Mouse (Mus musculus): ENCODE measurements around the gene Qrich2.
"Not testable (repeated sequence)": the region's sequence is repeated elsewhere in the genome, so short reads cannot be mapped to it uniquely, and the experiment has no call there.

Gene Qrich2

GRCm38 (mm10) chr11:116416196-116416943 is 49.7 kb downstream of the Qrich2 start:
- peak; percentile 53 for DNase-seq (ENCODE audit: extremely low read depth, insufficient read length, low spot score)

DNA sequence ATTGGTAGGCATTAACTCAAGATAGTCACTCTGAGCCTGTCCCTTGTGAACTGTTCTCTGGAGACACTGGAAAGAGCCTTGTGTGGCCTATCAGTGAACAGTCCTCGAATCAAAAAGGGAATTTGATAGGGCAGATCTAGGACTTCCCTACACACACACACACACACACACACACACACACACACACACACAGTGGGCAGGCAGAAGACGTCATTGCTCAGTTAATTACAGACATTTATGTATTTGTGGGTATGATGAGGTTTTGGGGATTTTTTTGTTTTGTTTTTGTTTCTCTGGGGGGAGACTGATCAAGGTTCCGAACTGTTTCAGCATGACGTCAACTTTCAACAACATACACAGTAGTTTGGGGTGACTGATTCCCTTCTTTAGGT is 52.4 kb downstream of the Qrich2 start:
- no peak for DNase-seq (ENCODE audit: extremely low read depth, insufficient read length, low spot score)

- DNase-seq (ENCODE audit: extremely low read depth, insufficient read length, low spot score), result peak; percentile 89
Observed at GRCm38 (mm10) chr11:116412904-116413630, 53.0 kb downstream of the Qrich2 start, which contains the start of gene Rnf157. Gene Rnf157 (minus strand): TSS chr11:116413032.

DNA sequence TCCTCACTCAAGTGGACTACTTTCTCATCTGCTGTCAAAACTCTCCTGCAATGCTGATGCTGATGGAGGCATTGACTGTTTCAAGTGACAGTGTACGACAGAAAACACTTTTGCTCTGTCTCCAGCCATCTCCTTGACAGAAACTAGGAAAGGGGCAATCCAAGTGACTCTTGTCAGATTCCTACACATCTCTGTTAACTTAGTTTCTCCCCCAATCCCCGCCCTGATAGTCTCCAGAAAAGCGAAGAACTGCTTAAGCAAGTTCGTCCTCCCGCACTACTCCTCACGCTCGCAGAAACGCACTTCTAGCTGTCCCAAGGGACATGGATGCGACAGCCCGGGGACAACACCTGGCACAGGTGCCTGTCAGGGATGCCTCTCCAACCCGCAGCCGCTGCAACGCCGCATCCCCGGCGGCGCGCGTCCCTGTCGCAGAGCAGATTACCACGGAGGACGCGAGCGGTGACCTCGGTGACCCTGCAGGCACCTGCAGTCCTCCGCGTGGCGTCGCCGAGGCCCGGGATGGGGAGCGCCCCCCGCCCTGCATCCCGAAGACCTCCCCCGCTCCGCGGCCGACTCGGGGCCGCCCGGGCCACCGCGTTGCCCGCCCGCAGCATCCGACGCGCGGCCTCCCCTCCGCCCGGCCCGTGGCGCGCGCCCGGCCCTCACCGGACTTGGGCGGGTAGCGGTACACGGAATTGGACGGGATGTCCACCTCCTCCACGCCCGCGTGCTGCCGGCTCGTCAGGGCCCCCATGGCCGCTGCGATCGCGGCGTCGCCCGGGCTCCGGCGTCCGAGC is 53.8 kb downstream of the Qrich2 start:
- DNase-seq (ENCODE audit: extremely low read depth, insufficient read length, low spot score), result peak; percentile 67

- peak; percentile 22 for DNase-seq (ENCODE audit: extremely low read depth, insufficient read length, low spot score)
Observed at GRCm38 (mm10) chr11:116411582-116411981, 54.5 kb downstream of the Qrich2 start.

GRCm38 (mm10) chr11:116410415-116410814 is 55.6 kb downstream of the Qrich2 start:
- not testable (repeated sequence) for DNase-seq (ENCODE audit: extremely low read depth, insufficient read length, low spot score)

DNA sequence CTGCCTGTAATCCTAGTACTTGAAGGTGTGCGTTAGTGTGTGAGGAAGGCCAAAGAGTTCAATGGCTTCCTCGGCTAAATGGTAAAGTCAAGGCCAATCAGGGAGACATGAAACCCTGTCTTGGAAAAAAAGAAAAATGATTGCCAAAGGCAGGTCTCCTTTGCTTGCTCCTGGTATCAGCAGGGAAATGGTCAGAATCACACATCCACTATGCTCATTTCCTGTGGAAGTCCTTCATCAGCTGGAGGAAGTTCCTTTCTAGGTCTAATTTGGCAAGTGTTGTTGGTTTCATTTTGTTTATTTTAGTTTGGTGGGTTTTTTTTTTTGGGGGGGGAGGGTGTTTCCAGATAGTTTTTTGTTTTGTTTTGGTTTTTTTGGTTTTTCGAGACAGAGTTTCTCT is 57.0 kb downstream of the Qrich2 start:
- DNase-seq (ENCODE audit: extremely low read depth, insufficient read length, low spot score), result no peak

GRCm38 (mm10) chr11:116406231-116406728 is 59.8 kb downstream of the Qrich2 start:
- DNase-seq (ENCODE audit: extremely low read depth, insufficient read length, low spot score), result no peak

- DNase-seq (ENCODE audit: extremely low read depth, insufficient read length, low spot score), result no peak
Observed at GRCm38 (mm10) chr11:116405601-116406000, 60.4 kb downstream of the Qrich2 start.

GRCm38 (mm10) chr11:116400560-116400959 is 65.5 kb downstream of the Qrich2 start:
- DNase-seq (ENCODE audit: extremely low read depth, insufficient read length, low spot score), result no peak

DNA sequence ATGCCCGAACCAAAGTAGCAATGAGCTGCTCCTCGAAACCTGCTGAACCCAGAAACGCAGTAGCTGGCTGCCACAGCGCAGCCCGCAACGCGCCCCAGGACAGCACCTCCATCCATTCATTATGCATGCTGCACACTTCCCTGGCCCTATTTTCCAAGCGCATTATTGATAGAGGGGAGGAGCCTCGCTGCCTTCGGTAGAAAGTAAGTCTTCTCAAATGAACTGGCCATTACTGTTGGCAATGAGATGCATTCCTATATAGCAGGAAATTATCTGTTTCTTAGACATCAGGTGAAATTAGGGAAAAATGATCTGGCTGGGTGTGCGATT is 67.7 kb downstream of the Qrich2 start:
- DNase-seq (ENCODE audit: extremely low read depth, insufficient read length, low spot score), result no peak

DNA sequence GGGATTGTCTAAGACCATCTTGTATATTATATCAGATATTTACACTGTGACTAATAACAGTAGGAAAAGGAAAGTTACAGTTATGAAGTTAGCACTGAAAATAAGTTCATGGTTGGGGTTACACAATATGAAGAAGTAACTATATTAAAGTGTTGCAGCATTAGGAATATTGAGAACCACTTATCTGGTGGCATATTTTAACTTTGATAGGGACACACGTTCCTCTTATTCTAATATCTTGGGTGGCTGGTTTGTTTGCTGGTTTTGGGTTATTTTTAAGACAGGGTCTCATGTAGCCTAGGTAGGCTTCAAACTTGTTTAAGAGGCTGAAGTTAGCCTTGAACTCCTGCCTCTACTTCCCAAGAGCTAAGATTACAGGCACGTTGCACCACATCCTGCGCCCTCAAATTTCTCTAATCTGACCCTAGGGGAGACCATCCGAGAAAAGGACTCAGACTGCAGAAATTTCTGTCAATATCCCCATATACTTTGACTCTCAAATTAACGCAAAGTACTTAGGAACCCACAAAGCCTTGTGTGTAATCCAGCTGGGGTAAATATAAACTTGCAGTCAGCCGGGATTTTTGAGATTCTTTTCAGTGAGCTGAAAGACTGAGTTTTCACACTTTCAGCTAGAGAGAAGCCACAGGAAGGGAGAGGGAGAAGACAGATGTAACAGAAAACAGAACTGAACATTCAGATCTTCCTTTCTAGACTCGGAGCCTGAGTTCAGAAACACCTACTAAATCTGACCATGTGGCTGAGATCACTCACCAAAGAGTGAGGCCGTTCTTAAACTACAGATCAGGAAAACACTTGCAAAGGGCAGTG is 68.3 kb downstream of the Qrich2 start:
- no peak for DNase-seq (ENCODE audit: extremely low read depth, insufficient read length, low spot score)

DNA sequence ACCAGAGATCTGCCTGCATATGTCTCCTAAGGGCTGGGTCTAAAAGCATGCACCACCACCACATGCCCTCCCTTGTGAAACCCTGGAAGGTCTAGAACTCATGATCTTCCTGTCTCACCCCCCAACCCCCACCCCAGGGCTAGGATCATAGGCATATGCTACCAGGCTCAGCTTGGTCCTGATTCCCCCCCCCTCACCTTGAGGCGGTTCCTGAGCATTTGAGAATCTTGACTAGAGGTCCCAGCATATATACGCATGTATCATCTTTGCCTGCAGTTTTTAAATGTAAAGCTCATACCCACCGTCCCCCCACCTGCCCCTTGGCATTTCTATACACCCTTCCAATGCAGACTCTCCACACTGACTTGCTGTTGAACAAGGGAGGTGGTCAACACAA is 69.1 kb downstream of the Qrich2 start:
- no peak for DNase-seq (ENCODE audit: extremely low read depth, insufficient read length, low spot score)

DNA sequence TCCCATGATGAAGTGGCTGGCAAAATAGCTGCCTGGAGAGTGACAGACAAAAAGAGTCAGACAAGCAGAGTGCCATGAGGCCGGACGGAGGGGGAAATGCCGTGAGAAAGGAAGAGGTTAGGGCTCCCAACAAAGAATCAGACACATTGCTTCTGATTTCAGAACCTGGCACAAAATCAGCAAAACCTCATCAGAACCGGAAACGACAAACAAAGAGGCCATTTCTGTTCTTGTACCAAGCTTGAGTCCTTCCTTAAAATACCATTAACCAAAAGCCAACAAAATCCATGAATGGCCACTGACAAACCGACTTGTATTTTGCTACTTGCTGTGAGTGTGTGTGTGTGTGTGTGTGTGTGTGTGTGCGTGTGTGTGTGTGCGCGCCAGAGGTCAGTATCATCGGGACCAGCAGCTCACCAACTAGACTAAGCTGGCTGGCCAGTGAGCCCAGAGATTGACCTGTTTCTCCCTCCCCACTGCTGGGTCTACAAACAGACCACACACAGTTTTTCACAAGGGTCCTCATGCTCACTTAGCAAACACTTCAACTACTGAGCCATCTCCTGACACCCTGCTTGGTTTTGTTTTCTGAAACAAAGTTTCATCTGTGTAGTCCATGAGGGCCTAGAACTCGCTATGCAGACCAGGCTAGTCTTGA is 69.6 kb downstream of the Qrich2 start:
- DNase-seq (ENCODE audit: extremely low read depth, insufficient read length, low spot score), result no peak

DNA sequence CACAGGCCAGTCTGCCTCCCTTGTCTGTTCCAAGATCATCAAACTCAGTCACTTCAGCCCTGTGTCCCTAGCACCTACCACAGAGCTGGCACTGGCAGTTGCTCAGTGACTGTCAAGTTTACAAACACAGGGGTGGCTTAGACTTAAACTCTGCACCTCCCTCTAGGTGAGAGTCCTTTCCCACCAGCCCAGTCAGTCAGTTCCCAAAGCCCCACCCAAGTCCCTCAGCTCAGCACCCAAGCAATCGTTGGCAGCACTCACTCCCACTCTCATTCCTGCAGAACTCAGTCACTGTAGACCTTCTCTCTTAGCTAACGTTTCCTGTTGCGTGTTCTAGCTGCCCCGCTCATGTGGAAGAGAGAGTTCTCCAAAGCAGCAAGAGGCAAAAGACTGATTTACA is 71.3 kb downstream of the Qrich2 start:
- no peak for DNase-seq (ENCODE audit: extremely low read depth, insufficient read length, low spot score)
